13 mouse cellular contexts compared by ENCODE assay signal in genomic region chr2:17501075-17501474, GRCm38 (mm10).
"Had no signal": no experiment of that assay in that cellular context is flagged by ENCODE, and none has a peak within 500 bp of the region (broad histone marks: within the 10 kb centered on the region; RNA-seq: fewer than 3 reads in every experiment).

No protein-coding gene starts in this region.

- DNase-seq: kidney, postnatal 10 days; kidney, postnatal 36 days; layer of hippocampus, postnatal 36 days; liver, embryonic 13.5 days; lung, adult 2 months; lung, postnatal 14 days; lung, postnatal 4 days; midbrain, embryonic 14.5 days; right cerebral cortex, adult 18-20 months; right cerebral cortex, postnatal 14 days; right cerebral cortex, postnatal 4 days; thymus, adult 18-20 months; thymus, postnatal 36 days had no signal
